Mouse (Mus musculus): Measurements from ENCODE around the gene Wdr25. TPM values are rescaled to one million over a fixed set of nuclear protein-coding genes. Genes with fewer than 3 reads are reported as not detected.
A peak's percentile ranks its signal among the peaks of the same experiment; 100 is the strongest.

The Wdr25 gene
- polyA plus RNA-seq, 1 experiment from 2014 or later, result 7.3 TPM

- H3K4me1 ChIP-seq, result peaks cover 23% of the 10 kb centered on the region
- WGBS, result 3% methylated on average over 45 of the region's 59 CpGs
- peak; percentile 58 for DNase-seq (ENCODE audit: low spot score)
- peak overlapping the region; percentile 88 for H3K27ac ChIP-seq (replicated peaks)
- no peaks in the 10 kb centered on the region for H3K9me3 ChIP-seq (replicated peaks)
- H3K4me3 ChIP-seq, result peak overlapping the region; percentile 68
- H3K36me3 ChIP-seq, result no peaks in the 10 kb centered on the region
- H3K27me3 ChIP-seq (ENCODE audit: low read depth, poor library complexity, severe bottlenecking), result peaks cover 37% of the 10 kb centered on the region
Measured at GRCm38 (mm10) chr12:109067561-109068135, 174.2 kb downstream of the Wdr25 start.

DNA sequence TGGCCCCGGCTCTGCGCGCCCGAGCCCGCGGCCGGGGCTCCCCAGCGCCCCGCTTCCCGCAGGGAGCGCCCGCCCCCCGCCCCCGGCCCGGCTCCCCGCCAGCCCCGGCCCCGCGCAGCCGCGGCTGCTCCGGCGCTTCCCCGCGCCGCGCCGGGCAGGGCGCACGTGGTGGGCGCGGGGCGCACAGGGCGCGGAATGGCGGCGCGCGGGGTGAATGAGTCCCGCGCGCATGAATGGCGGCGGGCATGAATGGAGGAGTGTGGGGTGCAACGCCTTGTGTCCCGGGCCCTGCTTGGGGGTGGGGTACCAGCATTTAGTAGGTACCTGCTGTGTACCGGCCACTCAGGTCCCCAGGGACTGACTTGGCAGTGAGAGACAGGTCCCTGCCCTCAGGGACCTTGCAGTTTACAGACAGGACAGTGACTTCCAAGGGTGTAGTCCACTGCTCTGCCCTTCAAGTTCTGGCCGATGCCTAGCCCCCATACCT is 174.8 kb downstream of the Wdr25 start, which contains the start of gene Begain:
Gene Begain, minus strand, starts transcription at position 51 of the 487 bp plus-strand sequence.
- Histone ChIP-seq H3K9me3 (replicated peaks) (no peaks in the 10 kb centered on the region), H3K4me1 (peaks cover 23% of the 10 kb centered on the region), H3K4me3 (peak within 1 kb of the TSS; percentile 68), H3K27me3 (ENCODE audit: low read depth, poor library complexity, severe bottlenecking) (peaks cover 37% of the 10 kb centered on the region), H3K36me3 (no peaks in the 10 kb centered on the region), H3K27ac (replicated peaks) (peak within 1 kb of the TSS; percentile 88)
- 2% methylated on average over 48 of the region's 48 CpGs for WGBS
- DNase-seq (ENCODE audit: low spot score), result peak; percentile 38

DNA sequence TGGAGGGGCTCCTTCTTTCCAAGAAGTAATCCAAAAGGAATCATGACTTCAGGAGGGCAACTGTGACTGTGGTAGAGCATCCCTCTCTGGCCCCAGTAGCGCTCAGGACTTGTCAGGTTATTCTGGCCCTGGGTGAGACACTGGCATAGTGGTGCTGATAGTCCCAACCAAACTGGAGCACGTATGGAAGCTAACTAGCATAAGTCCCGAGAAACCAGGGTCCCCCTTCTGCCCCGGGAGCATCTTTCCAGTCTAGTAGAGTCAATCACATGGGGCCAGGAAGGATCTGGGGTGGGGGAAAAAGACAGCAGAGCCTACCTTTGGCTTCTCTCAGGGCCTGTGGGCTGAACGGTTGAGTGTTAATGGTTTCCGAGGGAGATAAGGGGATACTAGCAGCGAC is 175.3 kb downstream of the Wdr25 start:
- WGBS, result 76% methylated on average over 7 of the region's 7 CpGs
- H3K4me3 ChIP-seq, result peak overlapping the region; percentile 68

GRCm38 (mm10) chr12:109069751-109070150 is 176.3 kb downstream of the Wdr25 start:
- 63% methylated on average over 2 of the region's 2 CpGs for WGBS
- H3K4me1 ChIP-seq, result peaks cover 23% of the 10 kb centered on the region
- no peak overlapping the region for H3K27ac ChIP-seq (replicated peaks)
- DNase-seq (ENCODE audit: low spot score), result no peak
- no peak overlapping the region for H3K4me3 ChIP-seq
- no peaks in the 10 kb centered on the region for H3K9me3 ChIP-seq (replicated peaks)
- H3K36me3 ChIP-seq, result no peaks in the 10 kb centered on the region
- H3K27me3 ChIP-seq (ENCODE audit: low read depth, poor library complexity, severe bottlenecking), result peaks cover 37% of the 10 kb centered on the region

More for the DNA sequence above, 175.3 kb downstream of the Wdr25 start:
- Histone ChIP-seq H3K4me1 (peaks cover 23% of the 10 kb centered on the region), H3K27ac (replicated peaks) (peak overlapping the region; percentile 88; the same call in 1 of the 2 replicates), H3K27me3 (ENCODE audit: low read depth, poor library complexity, severe bottlenecking) (peaks cover 37% of the 10 kb centered on the region), H3K9me3 (replicated peaks) (no peaks in the 10 kb centered on the region), H3K36me3 (no peaks in the 10 kb centered on the region)
- DNase-seq (ENCODE audit: low spot score), result no peak

- WGBS, result 89% methylated on average over 13 of the region's 13 CpGs
- no peaks in the 10 kb centered on the region for H3K9me3 ChIP-seq (replicated peaks)
- H3K27me3 ChIP-seq (ENCODE audit: low read depth, poor library complexity, severe bottlenecking), result peaks cover 36% of the 10 kb centered on the region
- H3K4me3 ChIP-seq, result no peak overlapping the region
- DNase-seq (ENCODE audit: low spot score), result no peak
- H3K4me1 ChIP-seq, result peaks cover 23% of the 10 kb centered on the region
- H3K27ac ChIP-seq (replicated peaks), result no peak overlapping the region
- no peaks in the 10 kb centered on the region for H3K36me3 ChIP-seq
Measured at GRCm38 (mm10) chr12:109071248-109071647, 177.8 kb downstream of the Wdr25 start.

GRCm38 (mm10) chr12:109074106-109074505 is 180.7 kb downstream of the Wdr25 start:
- Histone ChIP-seq H3K4me1 (no peaks in the 10 kb centered on the region), H3K27ac (replicated peaks) (no peak overlapping the region), H3K27me3 (ENCODE audit: low read depth, poor library complexity, severe bottlenecking) (peaks cover 16% of the 10 kb centered on the region), H3K4me3 (no peak overlapping the region), H3K36me3 (no peaks in the 10 kb centered on the region), H3K9me3 (replicated peaks) (no peaks in the 10 kb centered on the region)
- WGBS, result 87% methylated on average over 6 of the region's 6 CpGs
- DNase-seq (ENCODE audit: low spot score), result no peak

DNA sequence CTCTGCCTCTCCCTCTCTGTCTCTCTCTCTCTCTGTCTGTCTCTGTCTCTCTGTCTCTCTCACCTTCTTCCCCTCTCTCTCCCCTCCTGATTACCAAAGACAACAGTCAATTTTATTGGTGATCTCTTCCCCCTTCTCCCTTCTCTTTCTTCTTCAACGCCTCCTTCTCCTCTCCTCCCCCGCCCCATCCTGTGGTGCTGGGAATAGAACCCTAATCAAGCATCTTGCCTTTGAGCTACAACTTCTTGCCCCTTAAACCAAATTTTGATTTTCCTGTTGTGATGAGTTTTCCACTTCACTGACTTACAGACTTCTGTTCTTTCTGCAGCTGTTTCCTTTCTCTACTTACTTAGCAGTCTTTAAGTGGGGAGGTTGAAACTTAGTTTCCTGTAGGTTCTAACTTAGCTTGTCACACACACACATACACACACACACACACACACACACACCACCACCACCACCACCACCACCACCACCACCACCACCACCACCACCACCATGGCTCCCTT is 181.4 kb downstream of the Wdr25 start:
- H3K36me3 ChIP-seq, result no peaks in the 10 kb centered on the region
- no peaks in the 10 kb centered on the region for H3K4me1 ChIP-seq
- no peak for DNase-seq (ENCODE audit: low spot score)
- no peaks in the 10 kb centered on the region for H3K9me3 ChIP-seq (replicated peaks)
- H3K27ac ChIP-seq (replicated peaks), result no peak overlapping the region
- WGBS, result 80% methylated on average over 2 of the region's 2 CpGs
- no peak overlapping the region for H3K4me3 ChIP-seq
- peaks cover 9% of the 10 kb centered on the region for H3K27me3 ChIP-seq (ENCODE audit: low read depth, poor library complexity, severe bottlenecking)

DNA sequence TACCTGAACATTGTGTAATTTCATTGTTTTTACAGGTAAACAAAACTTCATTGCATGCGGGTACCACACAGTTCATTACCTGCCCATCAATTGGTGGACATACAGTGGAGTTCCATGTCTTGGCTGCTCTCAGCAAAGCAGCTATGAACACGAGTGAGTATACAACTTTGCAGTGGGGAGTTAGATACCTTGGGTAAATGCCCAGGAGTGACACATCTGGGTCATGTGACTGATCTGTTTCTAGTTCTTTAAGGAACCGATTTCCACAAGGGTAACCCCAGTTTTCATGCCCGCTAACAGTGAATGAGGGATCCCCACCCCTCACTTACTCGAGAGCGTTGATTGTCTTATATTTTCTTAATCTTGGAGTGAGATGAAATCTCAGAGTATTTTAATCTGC is 183.6 kb downstream of the Wdr25 start:
- Histone ChIP-seq H3K4me1 (no peaks in the 10 kb centered on the region), H3K4me3 (no peak overlapping the region), H3K27ac (replicated peaks) (no peak overlapping the region), H3K36me3 (no peaks in the 10 kb centered on the region), H3K27me3 (ENCODE audit: low read depth, poor library complexity, severe bottlenecking) (no peaks in the 10 kb centered on the region), H3K9me3 (replicated peaks) (no peaks in the 10 kb centered on the region)
- no peak for DNase-seq (ENCODE audit: low spot score)
- 84% methylated on average over 6 of the region's 6 CpGs for WGBS

Other genes starting within 250 kb of the Wdr25 start
- gene Degs2, start 191.3 kb upstream of the Wdr25 start, polyA plus RNA-seq (2016; fragmentation: Nextera tagmentation; extraction: Ambion mirVana), result 1.1 and 2.2 TPM in 2 replicates
- gene Yy1, start 100.7 kb upstream of the Wdr25 start, polyA plus RNA-seq (2016; fragmentation: Nextera tagmentation; extraction: Ambion mirVana), result 13.0 and 14.4 TPM in 2 replicates
- gene Slc25a29, start 57.7 kb upstream of the Wdr25 start, polyA plus RNA-seq (2016; fragmentation: Nextera tagmentation; extraction: Ambion mirVana), result 12.4 TPM in 2 replicates
- 11.7 and 12.5 TPM in 2 replicates for gene Slc25a47, start 57.6 kb upstream of the Wdr25 start, polyA plus RNA-seq (2016; fragmentation: Nextera tagmentation; extraction: Ambion mirVana)
- 151 and 156 TPM in 2 replicates for gene Wars, start 543 bp downstream of the Wdr25 start, polyA plus RNA-seq (2016; fragmentation: Nextera tagmentation; extraction: Ambion mirVana)
- gene Begain, start 174.6 kb downstream of the Wdr25 start, polyA plus RNA-seq (2016; fragmentation: Nextera tagmentation; extraction: Ambion mirVana), result 4.3 and 4.8 TPM in 2 replicates